ENCODE assay signal across 23 mouse cellular contexts in the genomic region with DNA sequence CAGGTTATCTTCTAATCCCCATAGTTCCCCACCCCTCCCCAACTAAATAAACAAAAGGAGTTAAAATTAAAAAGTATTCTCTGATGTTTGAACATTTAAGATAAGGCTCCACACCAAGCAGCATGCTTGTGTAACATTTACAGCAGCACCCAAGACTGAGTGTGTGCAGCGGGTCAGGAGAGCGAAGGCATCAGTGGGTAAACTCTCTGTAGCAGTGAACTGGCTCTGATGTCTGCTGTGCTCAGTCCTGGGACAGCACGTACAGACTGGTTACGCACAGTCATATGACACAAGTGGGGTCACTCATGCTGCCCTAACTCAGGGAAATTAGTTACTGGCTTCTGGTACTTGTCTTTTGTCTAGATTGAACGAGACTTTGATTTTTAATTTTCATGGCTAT. TPM values are rescaled to one million over a fixed set of nuclear protein-coding genes. Genes with fewer than 3 reads are reported as not detected.
"Had no signal": no experiment of that assay in that cellular context is flagged by ENCODE, and none has a peak within 500 bp of the region (broad histone marks: within the 10 kb centered on the region; RNA-seq: fewer than 3 reads in every experiment).

No protein-coding gene starts in this region.

- H3K27me3 ChIP-seq: kidney, embryonic 15.5 days; midbrain, embryonic 12.5 days; midbrain, embryonic 15.5 days; neural tube, embryonic 12.5 days; neural tube, embryonic 15.5 days had no signal

- ATAC-seq: lung, postnatal 0 days; midbrain, embryonic 15.5 days had no signal

- DNase-seq: kidney, adult 11 months; kidney, adult 8-10 months; kidney, postnatal 10 days; kidney, postnatal 36 days; layer of hippocampus, postnatal 36 days; lung, embryonic 14.5 days; right cerebral cortex, postnatal 25 days; spleen, adult 18-20 months; thymus, adult 18-20 months; thymus, postnatal 36 days had no signal

- H3K4me3 ChIP-seq: kidney, embryonic 15.5 days; left cerebral cortex, adult 2 months; midbrain, embryonic 12.5 days; midbrain, embryonic 15.5 days; neural tube, embryonic 12.5 days; neural tube, embryonic 15.5 days had no signal

- H3K4me1 ChIP-seq: neural tube, embryonic 12.5 days had no signal

- H3K4me2 ChIP-seq: kidney, embryonic 15.5 days; lung, embryonic 14.5 days; midbrain, embryonic 12.5 days; midbrain, embryonic 15.5 days; neural tube, embryonic 12.5 days; neural tube, embryonic 15.5 days had no signal

- H3K9ac ChIP-seq: kidney, embryonic 15.5 days; liver, embryonic 14.5 days; lung, embryonic 14.5 days; midbrain, embryonic 12.5 days; midbrain, embryonic 15.5 days; neural tube, embryonic 12.5 days; neural tube, embryonic 15.5 days had no signal

- H3K27ac ChIP-seq: kidney, embryonic 15.5 days; left cerebral cortex, adult 2 months; liver, embryonic 14.5 days; macrophage; midbrain, embryonic 12.5 days; midbrain, embryonic 15.5 days; neural tube, embryonic 12.5 days; neural tube, embryonic 15.5 days had no signal

- H3K36me3 ChIP-seq: midbrain, embryonic 15.5 days had no signal

- H3K9me3 ChIP-seq: kidney, embryonic 15.5 days; midbrain, embryonic 12.5 days; midbrain, embryonic 15.5 days; neural tube, embryonic 12.5 days; neural tube, embryonic 15.5 days had no signal

RNA-seq across cellular contexts. Expression of a gene that starts 31.5 kb away (rescaled TPM):
- polyA plus RNA-seq: limb, embryonic 11.5 days; limb, embryonic 14.5 days; liver, embryonic 14.5 days; lung, embryonic 14.5 days; lung, postnatal 0 days; macrophage; midbrain, embryonic 12.5 days; midbrain, embryonic 15.5 days; neural tube, embryonic 12.5 days; neural tube, embryonic 15.5 days; testis, adult 2 months; urinary bladder, adult 2 months had no signal

RNA-seq across cellular contexts. Expression of a gene that starts 48.2 kb away (rescaled TPM):
- polyA plus RNA-seq: limb, embryonic 11.5 days; macrophage; midbrain, embryonic 12.5 days; midbrain, embryonic 15.5 days had no signal
